ENCODE assay signal across 13 mouse cellular contexts in genomic region chr4:46545498-46545897, GRCm38 (mm10). TPM values are rescaled to one million over a fixed set of nuclear protein-coding genes. Genes with fewer than 3 reads are reported as not detected.
DNase-seq lines count a peak whose midpoint lies in the region; ATAC-seq and TF ChIP-seq lines count a peak whose summit lies in the region.
"Had no signal": no experiment of that assay in that cellular context is flagged by ENCODE, and none has a peak within 500 bp of the region (broad histone marks: within the 10 kb centered on the region; RNA-seq: fewer than 3 reads in every experiment).

No protein-coding gene starts in this region.

- no peak for DNase-seq in heart, postnatal 0 days (ENCODE audit: low spot score)
- no peak for DNase-seq in heart, postnatal 36 days
- DNase-seq in cerebellum, postnatal 10 days, result peak; percentile 42 to 44
- peak; percentile 32 for DNase-seq in kidney, postnatal 10 days
- DNase-seq in lung, postnatal 4 days, result peak; percentile 46 to 66
- no peak for DNase-seq in gastrocnemius, postnatal 36 days
- DNase-seq in forebrain, postnatal 0 days, result no peak
- DNase-seq in heart, postnatal 25 days (ENCODE audit: low spot score), result no peak
- DNase-seq: B cell, adult 2 months; heart, postnatal 10 days; spleen, adult 18-20 months had no signal

- TF ChIP-seq EP300 in heart, postnatal 0 days (IDR thresholded peaks at IDR 0.05; ENCODE audit: low read depth), result no peak

- no peaks in the 10 kb centered on the region for H3K4me1 ChIP-seq in heart, postnatal 0 days (ENCODE audit: control insufficient read depth, insufficient read depth)
- H3K4me1 ChIP-seq in forebrain, postnatal 0 days (ENCODE audit: insufficient read depth), result no peaks in the 10 kb centered on the region

- intact Hi-C loops in heart, postnatal 36 days (cut with DNase I), result no loop called here
- intact Hi-C loops in gastrocnemius, postnatal 36 days (cut with DNase I), result no loop called here
- intact Hi-C loops in heart, postnatal 25 days (cut with DNase I), result no loop called here

- no peaks in the 10 kb centered on the region for H3K36me3 ChIP-seq in heart, postnatal 0 days (replicated peaks; ENCODE audit: control insufficient read depth, insufficient read depth, low read length)
- H3K36me3 ChIP-seq in forebrain, postnatal 0 days (ENCODE audit: insufficient read depth), result peaks cover 28% of the 10 kb centered on the region; the same call in 1 of the 2 replicates
- H3K36me3 ChIP-seq: limb, embryonic 12.5 days; midbrain, embryonic 13.5 days had no signal

- 14% methylated on average over 9 of the region's 9 CpGs for WGBS in heart, postnatal 0 days
- 17% methylated on average over 9 of the region's 9 CpGs for WGBS in forebrain, postnatal 0 days

- TF ChIP-seq CTCF in heart, postnatal 0 days (IDR thresholded peaks at IDR 0.05; ENCODE audit: low read depth), result peak; percentile 17
- no peak for TF ChIP-seq CTCF in forebrain, postnatal 0 days (IDR thresholded peaks at IDR 0.05; ENCODE audit: low read depth)

- no peaks in the 10 kb centered on the region for H3K9me3 ChIP-seq in heart, postnatal 0 days (replicated peaks; ENCODE audit: control insufficient read depth, low read length)
- no peaks in the 10 kb centered on the region for H3K9me3 ChIP-seq in forebrain, postnatal 0 days (ENCODE audit: low read length)
- H3K9me3 ChIP-seq: limb, embryonic 12.5 days; midbrain, embryonic 13.5 days had no signal

- peaks cover 18% of the 10 kb centered on the region for H3K27me3 ChIP-seq in heart, postnatal 0 days (ENCODE audit: control insufficient read depth, insufficient read depth, low read length)
- H3K27me3 ChIP-seq in forebrain, postnatal 0 days (ENCODE audit: insufficient read depth, low read length), result no peaks in the 10 kb centered on the region
- H3K27me3 ChIP-seq: limb, embryonic 12.5 days had no signal

- no peak overlapping the region for H3K4me3 ChIP-seq in heart, postnatal 0 days (ENCODE audit: low read depth, low read length)
- no peak overlapping the region for H3K4me3 ChIP-seq in forebrain, postnatal 0 days (ENCODE audit: low read depth, low read length)
- H3K4me3 ChIP-seq: limb, embryonic 12.5 days; midbrain, embryonic 13.5 days had no signal

- H3K4me2 ChIP-seq in heart, postnatal 0 days (ENCODE audit: low read depth, low read length), result no peak overlapping the region
- no peak overlapping the region for H3K4me2 ChIP-seq in forebrain, postnatal 0 days (ENCODE audit: low read depth)
- H3K4me2 ChIP-seq: limb, embryonic 12.5 days; midbrain, embryonic 13.5 days had no signal

- no peak overlapping the region for H3K27ac ChIP-seq in heart, postnatal 0 days (ENCODE audit: low read depth)
- no peak overlapping the region for H3K27ac ChIP-seq in forebrain, postnatal 0 days (ENCODE audit: low read depth, low read length)
- H3K27ac ChIP-seq: limb, embryonic 12.5 days; midbrain, embryonic 13.5 days had no signal

- ATAC-seq in heart, postnatal 0 days (ENCODE audit: insufficient read depth, low read depth), result no peak
- ATAC-seq in forebrain, postnatal 0 days, result no peak
- ATAC-seq: midbrain, embryonic 13.5 days had no signal

- H3K9ac ChIP-seq in heart, postnatal 0 days (replicated peaks; ENCODE audit: low read depth, low read length), result no peak overlapping the region
- no peak overlapping the region for H3K9ac ChIP-seq in forebrain, postnatal 0 days
- H3K9ac ChIP-seq: limb, embryonic 12.5 days; midbrain, embryonic 13.5 days had no signal

RNA-seq across cellular contexts. Expression of gene Trim14, which starts 9.6 kb away (rescaled TPM):
- total RNA-seq in heart, postnatal 0 days (2014; rRNA removed; ENCODE audit: low replicate concordance), result 3.4 and 10.9 TPM in 2 replicates
- polyA plus RNA-seq in heart, postnatal 0 days (2015; fragmentation: Nextera tagmentation; extraction: Ambion mirVana), result 0.46 and 0.85 TPM in 2 replicates
- total RNA-seq in heart, postnatal 36 days (2021), result 1 to 10 TPM; 3.1 to 4.1 TPM
- under 1 TPM; 0.36 to 0.37 TPM for total RNA-seq in gastrocnemius, postnatal 36 days (2021)
- total RNA-seq in forebrain, postnatal 0 days (2014; rRNA removed), result 1.4 and 1.8 TPM in 2 replicates
- polyA plus RNA-seq in forebrain, postnatal 0 days (2015; fragmentation: Nextera tagmentation; extraction: Ambion mirVana), result 0.73 and 0.82 TPM in 2 replicates
- 1 to 10 TPM; 1.7 to 1.9 TPM for total RNA-seq in heart, postnatal 25 days (2021)

RNA-seq across cellular contexts. Expression of gene Nans, which starts 56.5 kb away (rescaled TPM):
- 54.2 and 54.6 TPM in 2 replicates for total RNA-seq in heart, postnatal 0 days (2014; rRNA removed; ENCODE audit: low replicate concordance)
- 36.2 and 38.2 TPM in 2 replicates for polyA plus RNA-seq in heart, postnatal 0 days (2015; fragmentation: Nextera tagmentation; extraction: Ambion mirVana)
- 10 to 100 TPM; 15.4 to 17.0 TPM for total RNA-seq in heart, postnatal 36 days (2021)
- 10 to 100 TPM; 15.6 to 18.0 TPM for total RNA-seq in gastrocnemius, postnatal 36 days (2021)
- 87.1 and 89.3 TPM in 2 replicates for total RNA-seq in forebrain, postnatal 0 days (2014; rRNA removed)
- 69.8 and 70.2 TPM in 2 replicates for polyA plus RNA-seq in forebrain, postnatal 0 days (2015; fragmentation: Nextera tagmentation; extraction: Ambion mirVana)
- 10 to 100 TPM; 15.5 to 16.5 TPM for total RNA-seq in heart, postnatal 25 days (2021)

RNA-seq across cellular contexts. Expression of gene Coro2a, which starts 56.5 kb away (rescaled TPM):
- total RNA-seq in heart, postnatal 0 days (2014; rRNA removed; ENCODE audit: low replicate concordance), result 0.70 and 1.6 TPM in 2 replicates
- 0.22 and 0.26 TPM in 2 replicates for polyA plus RNA-seq in heart, postnatal 0 days (2015; fragmentation: Nextera tagmentation; extraction: Ambion mirVana)
- under 1 TPM; 0.28 to 0.46 TPM for total RNA-seq in heart, postnatal 36 days (2021)
- total RNA-seq in gastrocnemius, postnatal 36 days (2021), result under 1 TPM; 0.05 to 0.42 TPM
- total RNA-seq in forebrain, postnatal 0 days (2014; rRNA removed), result 17.8 and 20.6 TPM in 2 replicates
- 4.1 and 7.5 TPM in 2 replicates for polyA plus RNA-seq in forebrain, postnatal 0 days (2015; fragmentation: Nextera tagmentation; extraction: Ambion mirVana)
- total RNA-seq in heart, postnatal 25 days (2021), result under 1 TPM; 0.18 to 0.45 TPM

Comparison
In these comparisons a context has a peak if more than half of its experiments do, and no peak if none do; other contexts are left out.
1. DNase-seq: peak in cerebellum, postnatal 10 days (2 of 2), kidney, postnatal 10 days (single experiment) and lung, postnatal 4 days (2 of 2); none in heart, postnatal 0 days (single experiment), heart, postnatal 36 days (0 of 2), gastrocnemius, postnatal 36 days (0 of 2), forebrain, postnatal 0 days (single experiment) and heart, postnatal 25 days (single experiment).